Mouse (Mus musculus) liver, postnatal 0 days (tissue): ENCODE results near the gene Slc22a5. TPM values are rescaled to one million over a fixed set of nuclear protein-coding genes. Genes with fewer than 3 reads are reported as not detected.

ENCODE experiments used
- ATAC-seq: fragments of 200-750 bp; cut with Nextera tagmentation; 2 replicates; pipeline ENCODE4 v1.8.0; 2017; ENCODE audit warnings: mild to moderate bottlenecking, moderate library complexity
- DNase-seq: peaks from one replicate; pipeline ENCODE4 v3.0.0-alpha.2; 2016
- H3K27ac ChIP-seq: fragments of 300-500 bp; sonication (generic); 2 replicates; pipeline ENCODE4 v1.5.1; 2014; ENCODE audit warnings: antibody characterized with exemption, moderate library complexity, mild to moderate bottlenecking, low read depth
- H3K27me3 ChIP-seq: fragments of 300-500 bp; sonication (generic); 2 replicates; pipeline ENCODE4 v1.6.1; 2014; ENCODE audit warnings: low read length, control low read depth, mixed read lengths; ENCODE audit not compliant: insufficient read depth
- H3K36me3 ChIP-seq: fragments of 300-500 bp; sonication (generic); replicated peaks from 2 replicates; pipeline ENCODE4 v1.6.1; 2014; ENCODE audit warnings: mild to moderate bottlenecking, control low read depth, low read length, moderate library complexity, mixed read lengths; ENCODE audit not compliant: insufficient read depth
- H3K4me1 ChIP-seq: fragments of 300-500 bp; sonication (generic); 2 replicates; pipeline ENCODE4 v1.6.1; 2014; ENCODE audit warnings: antibody characterized with exemption, mild to moderate bottlenecking, control low read depth; ENCODE audit not compliant: insufficient read depth
- H3K4me2 ChIP-seq: fragments of 300-500 bp; sonication (generic); 2 replicates; pipeline ENCODE4 v1.6.1; 2014; ENCODE audit warnings: low read depth, mild to moderate bottlenecking, low read length, moderate library complexity, mixed read lengths
- H3K4me3 ChIP-seq: fragments of 300-500 bp; sonication (generic); 2 replicates; pipeline ENCODE4 v1.5.1; 2014; ENCODE audit warnings: low read depth, low read length
- H3K9ac ChIP-seq: fragments of 300-500 bp; sonication (generic); replicated peaks from 2 replicates; pipeline ENCODE4 v1.6.1; 2014; ENCODE audit warnings: mild to moderate bottlenecking, moderate library complexity
- H3K9me3 ChIP-seq: fragments of 300-500 bp; sonication (generic); 2 replicates; pipeline ENCODE4 v1.6.1; 2016; ENCODE audit warnings: mild to moderate bottlenecking, control low read depth, low read length, mixed read lengths
- CTCF ChIP-seq: sonication (generic); IDR thresholded peaks from 2 replicates; pipeline ENCODE4 v1.5.1; 2016; ENCODE audit warnings: antibody characterized with exemption, low read depth
- EP300 ChIP-seq: IDR thresholded peaks from 2 replicates; pipeline ENCODE4 v1.6.1; 2016; ENCODE audit warnings: antibody characterized with exemption, low read depth, mild to moderate bottlenecking
- WGBS: fragments of 180-500 bp; shearing (Covaris S2); extraction: QIAGEN DNeasy Blood & Tissue Kit; methylation state at CpG from one replicate; pipeline ENCODE4 v1.1.7; 2014; ENCODE audit not compliant: insufficient replicate concordance; 5-methylcytosine and 5-hydroxymethylcytosine counted together
- polyA plus RNA-seq: library from polyadenylated mRNA; unstranded; fragments of >200 nt; fragmentation: Nextera tagmentation; extraction: Ambion mirVana; gene quantifications from 2 replicates; pipeline ENCODE4 v1.2.1, GENCODE M21; 2015

Gene Slc22a5
- polyA plus RNA-seq, 1 experiment from 2014 or later = 7.2 TPM

GRCm38 (mm10) chr11:53837731-53838130 lies 53.7 kb downstream of the Slc22a5 start:
- no peak for TF ChIP-seq EP300
- TF ChIP-seq CTCF = no peak
- DNase-seq (no peak), ATAC-seq (no peak)
- Histone ChIP-seq H3K4me1 (peaks cover 17% of the 10 kb centered on the region), H3K4me2 (no peak overlapping the region), H3K4me3 (no peak overlapping the region), H3K36me3 (no peaks in the 10 kb centered on the region), H3K27me3 (no peaks in the 10 kb centered on the region), H3K27ac (no peak overlapping the region), H3K9me3 (no peaks in the 10 kb centered on the region), H3K9ac (no peak overlapping the region)
- WGBS = 86% methylated on average over 5 of the region's 5 CpGs

GRCm38 (mm10) chr11:53835379-53836010 lies 56.0 kb downstream of the Slc22a5 start:
- Histone ChIP-seq H3K27me3 (no peaks in the 10 kb centered on the region), H3K4me1 (peaks cover 17% of the 10 kb centered on the region), H3K9ac (no peak overlapping the region), H3K4me3 (no peak overlapping the region), H3K36me3 (no peaks in the 10 kb centered on the region), H3K4me2 (no peak overlapping the region), H3K27ac (no peak overlapping the region), H3K9me3 (no peaks in the 10 kb centered on the region)
- ATAC-seq (no peak), DNase-seq (no peak)
- TF ChIP-seq EP300 (no peak), CTCF (no peak)
- 52% methylated on average over 4 of the region's 4 CpGs for WGBS

- H3K9ac ChIP-seq = no peak overlapping the region
Measured at GRCm38 (mm10) chr11:53825409-53825808, 66.1 kb downstream of the Slc22a5 start.

GRCm38 (mm10) chr11:53821945-53822338 lies 69.5 kb downstream of the Slc22a5 start:
- H3K27me3 ChIP-seq = no peaks in the 10 kb centered on the region
- no peak for ATAC-seq
- no peaks in the 10 kb centered on the region for H3K9me3 ChIP-seq
- WGBS = 76% methylated on average over 3 of the region's 3 CpGs
- no peak for TF ChIP-seq EP300
- TF ChIP-seq CTCF = no peak
- peaks cover 8% of the 10 kb centered on the region for H3K4me1 ChIP-seq
- no peak overlapping the region for H3K4me3 ChIP-seq
- no peak overlapping the region for H3K4me2 ChIP-seq
- no peak for DNase-seq
- no peak overlapping the region for H3K27ac ChIP-seq
- H3K36me3 ChIP-seq = no peaks in the 10 kb centered on the region
- no peak overlapping the region for H3K9ac ChIP-seq

More at GRCm38 (mm10) chr11:53825409-53825808, 66.1 kb downstream of the Slc22a5 start:
- ATAC-seq (no peak), DNase-seq (no peak)
- Histone ChIP-seq H3K4me3 (no peak overlapping the region), H3K36me3 (no peaks in the 10 kb centered on the region), H3K4me2 (no peak overlapping the region), H3K27me3 (no peaks in the 10 kb centered on the region), H3K27ac (no peak overlapping the region), H3K9me3 (no peaks in the 10 kb centered on the region), H3K4me1 (peaks cover 8% of the 10 kb centered on the region)
- 46% methylated on average over 4 of the region's 4 CpGs for WGBS
- TF ChIP-seq CTCF (no peak), EP300 (no peak)

- H3K9me3 ChIP-seq = no peaks in the 10 kb centered on the region
- WGBS = 75% methylated on average over 11 of the region's 11 CpGs
- TF ChIP-seq EP300 (no peak), CTCF (no peak)
Measured at GRCm38 (mm10) chr11:53821230-53821944, 70.1 kb downstream of the Slc22a5 start.

GRCm38 (mm10) chr11:53820516-53821170 lies 70.8 kb downstream of the Slc22a5 start:
- Histone ChIP-seq H3K4me1 (peaks cover 4% of the 10 kb centered on the region), H3K4me2 (no peak overlapping the region), H3K9ac (no peak overlapping the region), H3K27ac (no peak overlapping the region), H3K27me3 (no peaks in the 10 kb centered on the region), H3K4me3 (no peak overlapping the region), H3K9me3 (no peaks in the 10 kb centered on the region), H3K36me3 (no peaks in the 10 kb centered on the region)
- no peak for DNase-seq
- no peak for TF ChIP-seq EP300
- no peak for TF ChIP-seq CTCF
- 56% methylated on average over 13 of the region's 13 CpGs for WGBS
- no peak for ATAC-seq

More at GRCm38 (mm10) chr11:53821230-53821944, 70.1 kb downstream of the Slc22a5 start:
- Histone ChIP-seq H3K9ac (no peak overlapping the region), H3K4me1 (peaks cover 8% of the 10 kb centered on the region), H3K27me3 (no peaks in the 10 kb centered on the region), H3K27ac (no peak overlapping the region), H3K4me2 (no peak overlapping the region), H3K36me3 (no peaks in the 10 kb centered on the region), H3K4me3 (no peak overlapping the region)
- no peak for ATAC-seq
- no peak for DNase-seq
